Mouse (Mus musculus) liver, embryonic 13.5 days (tissue): ENCODE data around the gene Efhb. TPM values are rescaled to one million over a fixed set of nuclear protein-coding genes. Genes with fewer than 3 reads are reported as not detected.
A peak's percentile ranks its signal among the peaks of the same experiment; 100 is the strongest.

Source experiments
- ATAC-seq: fragments of 200-750 bp; cut with Nextera tagmentation; 2 replicates; pipeline ENCODE4 v1.8.0; 2017; ENCODE audit warnings: low read depth, mild to moderate bottlenecking, moderate number of reproducible peaks, moderate library complexity
- DNase-seq: peaks from one replicate; pipeline ENCODE4 v3.0.0; 2022
- H3K27ac ChIP-seq: fragments of 300-500 bp; sonication (generic); 2 replicates; pipeline ENCODE4 v1.5.1; 2015; ENCODE audit warnings: moderate library complexity, mild to moderate bottlenecking, inconsistent platforms
- H3K27me3 ChIP-seq: fragments of 300-500 bp; sonication (generic); 2 replicates; pipeline ENCODE4 v1.6.1; 2015; ENCODE audit warnings: mild to moderate bottlenecking, inconsistent platforms
- H3K36me3 ChIP-seq: fragments of 300-500 bp; sonication (generic); 2 replicates; pipeline ENCODE4 v1.6.1; 2015; ENCODE audit warnings: mild to moderate bottlenecking, inconsistent platforms
- H3K4me1 ChIP-seq: fragments of 300-500 bp; sonication (generic); replicated peaks from 2 replicates; pipeline ENCODE4 v1.6.1; 2015; ENCODE audit warnings: inconsistent platforms
- H3K4me2 ChIP-seq: fragments of 300-500 bp; sonication (generic); 2 replicates; pipeline ENCODE4 v1.6.1; 2015; ENCODE audit warnings: inconsistent platforms, mild to moderate bottlenecking, moderate library complexity
- H3K4me3 ChIP-seq: fragments of 300-500 bp; sonication (generic); replicated peaks from 2 replicates; pipeline ENCODE4 v1.5.1; 2015; ENCODE audit warnings: mild to moderate bottlenecking, inconsistent platforms
- H3K9ac ChIP-seq: fragments of 300-500 bp; sonication (generic); 2 replicates; pipeline ENCODE4 v1.6.1; 2015; ENCODE audit warnings: mild to moderate bottlenecking, inconsistent platforms
- H3K9me3 ChIP-seq: fragments of 300-500 bp; sonication (generic); replicated peaks from 2 replicates; pipeline ENCODE4 v1.6.1; 2016; ENCODE audit warnings: inconsistent platforms
- WGBS: fragments of 180-500 bp; shearing (Covaris S2); methylation state at CpG from one replicate; pipeline ENCODE4 v1.1.7; 2015; ENCODE audit not compliant: insufficient replicate concordance; 5-methylcytosine and 5-hydroxymethylcytosine counted together
- polyA plus RNA-seq: library from polyadenylated mRNA; unstranded; fragments of >200 nt; fragmentation: Nextera tagmentation; extraction: Ambion mirVana; gene quantifications from 2 replicates; pipeline ENCODE4 v1.2.1, GENCODE M21; 2015

The Efhb gene
- polyA plus RNA-seq, 1 experiment from 2014 or later, result not detected

DNA sequence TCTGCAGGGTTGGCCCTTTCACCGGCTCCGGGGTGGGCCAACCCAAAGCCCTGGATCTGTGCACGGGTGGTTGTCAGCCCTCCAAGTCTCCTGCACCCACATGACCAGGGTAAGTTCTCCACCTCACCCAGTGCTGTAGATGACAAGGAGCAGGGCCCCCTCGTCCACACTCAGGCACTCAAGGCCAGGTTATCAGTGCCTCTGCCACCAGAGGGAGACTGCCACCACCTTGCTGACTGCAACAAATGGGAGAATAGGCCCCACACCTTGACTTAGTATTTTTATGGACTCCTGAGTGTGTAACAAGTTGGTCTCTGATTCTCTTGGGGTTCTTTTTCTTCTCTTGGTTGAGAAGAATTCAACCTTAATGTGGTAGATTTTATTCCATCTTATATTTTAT is 2.4 kb upstream of the Efhb start:
- no peaks in the 10 kb centered on the region for H3K9me3 ChIP-seq
- H3K27ac ChIP-seq, result no peak overlapping the region
- no peak overlapping the region for H3K4me2 ChIP-seq
- 43% methylated on average over 4 of the region's 4 CpGs for WGBS
- ATAC-seq, result 0 out of 2 replicates have a peak, but pooled peaks have one; percentile 20
- no peak for DNase-seq
- H3K27me3 ChIP-seq, result no peaks in the 10 kb centered on the region
- H3K4me3 ChIP-seq, result no peak overlapping the region
- no peaks in the 10 kb centered on the region for H3K36me3 ChIP-seq
- H3K9ac ChIP-seq, result no peak overlapping the region
- H3K4me1 ChIP-seq, result 0 out of 2 replicates have a peak, but pooled peaks cover 3% of the 10 kb centered on the region

DNA sequence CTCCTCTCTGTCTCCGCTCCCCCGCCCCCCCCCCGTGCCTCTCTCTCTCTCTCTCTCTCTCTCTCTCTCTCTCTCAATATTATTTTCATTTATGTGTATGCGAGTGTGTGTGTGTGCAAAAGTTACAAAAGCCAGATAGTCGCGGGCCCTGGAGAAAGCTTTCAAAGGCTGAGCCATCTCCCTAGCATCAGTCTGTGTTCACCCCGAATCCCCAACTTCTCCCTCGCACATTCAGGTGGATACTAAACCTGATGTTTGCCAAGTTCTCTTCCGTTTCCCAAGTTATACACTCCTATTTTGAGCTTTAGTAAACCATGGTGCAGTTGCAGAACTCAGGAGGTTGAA is 347 bp upstream of the Efhb start:
- Histone ChIP-seq H3K36me3 (no peaks in the 10 kb centered on the region), H3K4me2 (peak overlapping the region; percentile 54), H3K9ac (no peak overlapping the region), H3K27ac (no peak overlapping the region), H3K9me3 (no peaks in the 10 kb centered on the region), H3K4me1 (0 out of 2 replicates have a peak, but pooled peaks cover 3% of the 10 kb centered on the region), H3K4me3 (peak overlapping the region; percentile 29), H3K27me3 (no peaks in the 10 kb centered on the region)
- ATAC-seq (no peak), DNase-seq (no peak)
- 20% methylated on average over 8 of the region's 9 CpGs for WGBS

DNA sequence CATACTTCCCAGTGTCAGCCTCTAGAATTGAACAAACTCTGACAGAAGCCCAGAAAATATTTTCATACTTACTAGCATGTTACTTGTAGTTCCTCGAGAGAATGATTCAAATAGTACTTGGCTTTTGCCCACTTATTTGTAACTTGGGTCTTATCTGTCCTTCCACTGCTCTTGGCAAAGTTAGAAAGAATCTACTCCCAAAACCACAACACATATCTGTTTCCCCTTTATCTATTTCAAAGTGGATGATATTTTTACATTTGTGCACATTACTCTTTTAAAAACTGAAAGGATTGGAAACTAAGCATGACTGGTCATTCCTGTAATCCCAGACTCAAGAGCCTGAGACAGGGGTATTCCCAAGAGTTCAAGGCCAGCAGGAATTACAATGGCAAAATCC is 6.4 kb downstream of the Efhb start:
- 10% methylated on average over 1 of the region's 1 CpGs for WGBS
- no peak overlapping the region for H3K4me2 ChIP-seq
- no peak overlapping the region for H3K4me3 ChIP-seq
- H3K27ac ChIP-seq, result no peak overlapping the region
- no peaks in the 10 kb centered on the region for H3K9me3 ChIP-seq
- H3K27me3 ChIP-seq, result no peaks in the 10 kb centered on the region
- H3K4me1 ChIP-seq, result no peaks in the 10 kb centered on the region
- H3K9ac ChIP-seq, result no peak overlapping the region
- DNase-seq, result no peak
- no peaks in the 10 kb centered on the region for H3K36me3 ChIP-seq
- no peak for ATAC-seq

DNA sequence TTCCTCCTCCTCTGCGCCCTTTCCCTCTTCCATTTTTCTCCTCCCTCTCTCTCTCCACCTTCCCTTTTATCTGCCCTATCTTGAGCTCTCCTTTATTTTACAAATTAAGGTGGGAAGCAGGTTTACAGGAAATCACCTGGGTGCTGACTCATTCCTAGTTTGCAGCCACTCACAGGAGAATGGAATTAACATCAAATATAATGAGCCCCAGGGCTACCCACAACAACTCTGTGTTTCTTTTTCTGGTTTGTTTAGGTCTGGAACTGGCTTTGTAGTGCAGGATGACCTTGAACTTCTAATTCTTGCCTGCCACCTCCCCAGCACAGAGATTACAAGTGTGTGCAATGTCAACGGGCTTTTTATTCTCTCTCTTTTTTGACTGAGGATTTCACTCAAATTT is 7.0 kb downstream of the Efhb start:
- no peaks in the 10 kb centered on the region for H3K36me3 ChIP-seq
- ATAC-seq, result no peak

DNA sequence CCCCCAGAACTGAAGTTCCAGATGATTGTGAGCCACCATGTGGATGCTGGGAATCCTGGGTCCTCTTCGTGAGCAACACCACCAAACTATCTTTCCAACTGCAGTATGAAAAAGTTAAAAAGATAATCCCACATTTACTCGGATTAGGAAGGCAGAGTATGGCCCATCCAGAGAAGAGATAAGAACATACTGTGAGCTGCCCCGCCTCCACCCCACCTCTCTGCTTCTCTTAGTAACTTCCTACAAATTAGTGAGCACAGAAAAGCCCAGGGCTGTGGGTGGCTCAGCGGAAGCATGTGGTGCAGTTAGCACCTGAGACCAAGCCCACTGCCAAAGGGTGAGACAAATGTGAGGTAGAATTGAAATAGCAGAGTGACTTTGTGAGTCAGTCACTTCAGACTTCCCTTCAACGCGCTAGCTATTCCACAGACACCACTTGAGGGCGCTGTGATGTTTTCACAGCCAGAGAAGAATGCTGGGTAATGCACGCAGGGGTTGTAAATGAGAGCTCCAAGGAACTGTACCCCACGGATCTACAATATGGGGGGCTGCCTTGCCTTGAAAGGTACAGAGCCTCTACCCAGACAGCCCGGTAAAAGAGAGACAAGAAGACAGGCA is 60.3 kb downstream of the Efhb start:
- Histone ChIP-seq H3K27ac (no peak overlapping the region), H3K4me1 (no peaks in the 10 kb centered on the region), H3K4me2 (peak overlapping the region; percentile 10; the same call in 1 of the 2 replicates), H3K4me3 (no peak overlapping the region), H3K36me3 (no peaks in the 10 kb centered on the region), H3K9me3 (no peaks in the 10 kb centered on the region), H3K27me3 (no peaks in the 10 kb centered on the region), H3K9ac (no peak overlapping the region)
- DNase-seq (peak; percentile 11), ATAC-seq (no peak)
- WGBS, result 19% methylated on average over 10 of the region's 10 CpGs

More for the DNA sequence above, 7.0 kb downstream of the Efhb start:
- no peak overlapping the region for H3K4me2 ChIP-seq
- H3K4me3 ChIP-seq, result no peak overlapping the region
- no peaks in the 10 kb centered on the region for H3K4me1 ChIP-seq
- H3K27me3 ChIP-seq, result no peaks in the 10 kb centered on the region
- 56% methylated on average over 2 of the region's 2 CpGs for WGBS
- H3K27ac ChIP-seq, result no peak overlapping the region
- H3K9me3 ChIP-seq, result no peaks in the 10 kb centered on the region
- H3K9ac ChIP-seq, result no peak overlapping the region
- DNase-seq, result no peak

DNA sequence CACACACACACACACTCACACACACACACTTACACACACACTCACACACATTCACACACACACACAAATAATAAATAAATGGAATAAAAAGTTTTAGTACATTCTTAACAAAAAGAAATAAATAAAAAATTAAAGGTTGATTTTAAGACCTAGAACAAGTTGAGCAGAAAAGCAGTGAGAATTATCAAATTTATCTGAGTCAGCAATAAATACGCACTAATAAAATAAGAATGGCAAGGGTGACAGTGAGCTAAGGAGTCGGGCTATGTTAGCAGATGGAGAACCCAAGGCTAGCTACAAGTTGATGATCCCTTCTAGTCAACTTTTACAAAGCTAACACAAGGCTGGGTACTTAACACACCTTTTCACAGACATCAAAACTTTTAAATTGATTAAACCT is 69.9 kb downstream of the Efhb start:
- H3K27ac ChIP-seq, result no peak overlapping the region
- WGBS, result 57% methylated on average over 2 of the region's 2 CpGs
- no peak for DNase-seq

DNA sequence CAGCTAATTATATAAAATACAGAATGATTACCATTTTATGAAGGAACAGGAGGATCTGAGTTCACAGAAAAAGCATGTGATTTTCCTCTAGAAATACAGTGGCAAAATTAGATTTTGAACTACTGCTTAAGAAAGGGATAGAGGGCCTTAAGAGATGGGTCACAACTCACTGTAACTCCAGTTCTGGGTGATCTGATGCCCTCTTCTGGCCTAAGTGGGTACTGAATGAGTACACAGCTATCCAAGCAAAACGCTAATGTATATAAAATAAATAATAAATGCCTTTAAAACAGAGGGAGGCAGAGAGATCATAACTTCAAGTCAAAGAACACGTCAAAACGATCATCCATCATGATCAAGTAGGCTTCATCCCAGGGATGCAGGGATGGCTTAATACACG is 73.6 kb downstream of the Efhb start:
- WGBS, result 19% methylated on average over 4 of the region's 4 CpGs
- no peak overlapping the region for H3K4me2 ChIP-seq
- H3K27ac ChIP-seq, result no peak overlapping the region
- H3K4me3 ChIP-seq, result no peak overlapping the region
- DNase-seq (no peak), ATAC-seq (no peak)
- no peak overlapping the region for H3K9ac ChIP-seq
- H3K9me3 ChIP-seq, result no peaks in the 10 kb centered on the region
- no peaks in the 10 kb centered on the region for H3K4me1 ChIP-seq
- H3K27me3 ChIP-seq, result no peaks in the 10 kb centered on the region
- H3K36me3 ChIP-seq, result no peaks in the 10 kb centered on the region

More for the DNA sequence above, 69.9 kb downstream of the Efhb start:
- Histone ChIP-seq H3K4me3 (no peak overlapping the region), H3K4me2 (no peak overlapping the region), H3K27me3 (no peaks in the 10 kb centered on the region), H3K9ac (no peak overlapping the region), H3K36me3 (no peaks in the 10 kb centered on the region), H3K9me3 (no peaks in the 10 kb centered on the region), H3K4me1 (no peaks in the 10 kb centered on the region)
- no peak for ATAC-seq

DNA sequence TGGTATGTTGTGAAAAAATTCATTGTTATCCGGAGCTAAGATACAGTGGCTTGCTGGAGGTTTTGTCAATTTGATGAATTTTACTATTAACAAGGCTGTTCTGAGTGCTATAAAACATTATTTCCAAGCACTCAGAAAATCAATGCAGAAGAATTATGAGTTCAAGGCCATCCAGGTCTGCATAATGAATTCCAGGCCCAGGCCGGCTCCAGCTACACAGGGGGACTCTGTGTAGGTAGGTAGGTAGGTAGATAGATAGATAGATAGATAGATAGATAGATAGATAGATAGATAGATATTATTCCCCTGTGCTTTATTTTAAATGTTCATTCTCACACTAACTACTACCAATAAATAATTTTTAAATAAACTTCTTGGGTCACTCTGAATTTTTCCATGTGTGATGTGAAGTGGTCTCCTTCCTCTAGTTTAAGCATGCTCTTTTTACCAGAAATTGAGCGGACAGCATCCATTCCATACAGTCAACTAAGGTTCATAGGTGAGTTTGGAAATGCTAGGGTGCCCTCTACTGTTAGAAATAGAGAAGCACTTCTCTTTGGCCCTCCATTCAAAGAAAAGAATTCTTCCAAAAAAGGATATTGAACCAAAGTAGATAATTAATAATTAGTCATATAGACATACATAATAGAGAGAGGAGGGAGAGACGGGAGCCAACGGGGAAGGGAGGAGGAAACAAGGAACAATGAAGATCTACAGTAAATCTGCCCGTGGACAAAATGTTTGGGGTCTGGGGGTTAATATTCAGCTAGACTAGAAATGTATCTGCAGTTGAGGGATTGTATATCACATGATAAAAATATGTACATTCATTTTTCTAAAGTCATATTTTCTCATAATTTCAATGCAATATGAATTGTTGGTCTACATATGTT is 75.3 kb downstream of the Efhb start:
- ATAC-seq (no peak), DNase-seq (no peak)
- WGBS, result 39% methylated on average over 6 of the region's 6 CpGs
- Histone ChIP-seq H3K27me3 (no peaks in the 10 kb centered on the region), H3K4me3 (no peak overlapping the region), H3K9me3 (no peaks in the 10 kb centered on the region), H3K27ac (no peak overlapping the region), H3K4me2 (no peak overlapping the region), H3K9ac (no peak overlapping the region), H3K4me1 (no peaks in the 10 kb centered on the region), H3K36me3 (no peaks in the 10 kb centered on the region)

DNA sequence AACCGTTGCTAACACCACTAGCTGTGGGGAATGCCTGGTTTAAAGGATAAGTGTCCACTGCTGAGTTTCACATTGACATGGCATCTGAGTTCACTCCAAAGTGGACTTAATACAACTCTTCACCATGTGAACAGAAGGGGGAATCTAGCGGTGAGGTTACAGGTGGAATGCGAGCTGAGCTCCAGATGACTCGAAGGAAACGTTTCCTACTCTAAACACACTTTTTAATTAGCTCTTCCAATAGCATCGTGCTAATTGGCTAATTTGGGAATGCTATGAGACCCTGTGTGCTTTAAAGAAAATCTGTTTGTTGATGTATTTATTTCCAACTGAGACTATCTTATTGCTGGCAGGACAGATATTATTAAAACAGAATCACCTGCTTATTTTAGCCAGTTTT is 76.3 kb downstream of the Efhb start:
- no peak for ATAC-seq
- no peak overlapping the region for H3K4me2 ChIP-seq

DNA sequence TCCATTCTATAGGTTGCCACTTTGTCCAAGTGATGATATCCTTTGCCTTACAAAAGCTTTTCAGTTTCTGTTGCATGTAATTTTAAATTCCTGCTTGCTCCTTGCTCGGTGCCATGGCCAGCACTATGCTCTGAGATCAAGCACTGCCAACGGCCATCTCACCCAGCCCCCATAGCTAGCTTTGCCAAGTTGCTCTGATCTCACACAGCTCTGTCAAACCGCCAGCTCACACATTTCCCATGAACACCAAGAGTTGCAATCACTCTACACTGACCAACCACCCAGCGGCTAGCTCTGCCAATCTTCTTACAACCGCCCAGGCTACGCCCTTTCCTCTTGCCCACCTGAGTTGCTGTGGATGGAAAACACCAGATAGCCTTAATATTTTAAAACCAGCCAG is 99.0 kb downstream of the Efhb start:
- DNase-seq (no peak), ATAC-seq (no peak)
- no peak overlapping the region for H3K4me2 ChIP-seq
- no peaks in the 10 kb centered on the region for H3K9me3 ChIP-seq
- 64% methylated on average over 6 of the region's 6 CpGs for WGBS
- H3K27me3 ChIP-seq, result no peaks in the 10 kb centered on the region
- H3K9ac ChIP-seq, result no peak overlapping the region
- H3K4me3 ChIP-seq, result no peak overlapping the region
- no peaks in the 10 kb centered on the region for H3K36me3 ChIP-seq
- H3K27ac ChIP-seq, result no peak overlapping the region
- H3K4me1 ChIP-seq, result no peaks in the 10 kb centered on the region

More for the DNA sequence above, 76.3 kb downstream of the Efhb start:
- no peak for DNase-seq
- WGBS, result 67% methylated on average over 6 of the region's 6 CpGs
- H3K4me1 ChIP-seq, result no peaks in the 10 kb centered on the region
- H3K27me3 ChIP-seq, result no peaks in the 10 kb centered on the region
- no peak overlapping the region for H3K27ac ChIP-seq
- no peak overlapping the region for H3K9ac ChIP-seq
- H3K36me3 ChIP-seq, result no peaks in the 10 kb centered on the region
- no peaks in the 10 kb centered on the region for H3K9me3 ChIP-seq
- no peak overlapping the region for H3K4me3 ChIP-seq
